Mouse (Mus musculus): ENCODE measurements around the gene Fads6. TPM values are rescaled to one million over a fixed set of nuclear protein-coding genes. Genes with fewer than 3 reads are reported as not detected.

Fads6 gene
- total and polyA plus RNA-seq, 2 experiments from 2014 or later, result 0.34 to 2.9 TPM

DNA sequence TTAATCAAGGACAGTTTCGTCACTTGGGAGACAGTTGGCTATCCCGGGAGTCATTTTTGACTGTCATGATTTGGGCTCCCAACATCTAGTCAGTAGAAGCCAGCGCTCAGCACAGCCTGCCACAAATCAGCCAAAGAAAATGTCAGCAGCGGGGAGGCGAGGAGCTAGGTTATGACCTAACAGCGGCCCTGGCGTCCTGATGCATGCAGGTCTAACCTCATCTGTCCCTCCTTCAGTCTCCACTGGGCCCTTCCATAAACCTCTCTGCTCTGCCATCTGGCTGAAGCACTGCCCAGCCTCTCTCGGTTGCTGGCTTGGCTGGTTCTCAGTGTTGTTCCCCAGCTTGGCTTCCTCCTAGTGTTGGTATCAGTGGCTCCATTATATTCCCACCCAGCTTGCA is 15.2 kb downstream of the Fads6 start:
- 64% methylated on average over 8 of the region's 8 CpGs for WGBS

DNA sequence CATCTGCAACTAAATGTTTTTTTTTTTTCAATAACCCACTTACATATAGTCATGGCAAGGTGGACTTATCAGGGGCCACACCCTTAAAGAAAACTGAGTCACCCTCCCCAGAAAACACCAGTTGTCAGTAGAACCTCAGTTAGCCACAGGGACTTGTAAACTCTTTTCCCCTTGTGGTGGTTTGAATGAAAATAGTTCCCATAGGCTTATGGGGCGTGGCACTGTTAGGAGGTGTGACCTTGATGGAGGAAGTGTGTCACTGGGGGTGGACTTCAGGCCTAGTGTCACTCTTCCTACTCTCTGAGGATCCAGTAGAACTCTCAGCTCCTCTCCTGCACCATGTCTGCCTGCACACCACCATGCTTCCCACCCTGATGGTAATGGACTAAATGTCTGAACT is 17.7 kb downstream of the Fads6 start:
- ATAC-seq (ENCODE audit: insufficient read depth, low read depth) (no peak), DNase-seq (ENCODE audit: low spot score) (no peak)
- Histone ChIP-seq H3K4me3 (ENCODE audit: low read depth, low read length) (no peak overlapping the region), H3K4me1 (ENCODE audit: control insufficient read depth, insufficient read depth) (peaks cover 13% of the 10 kb centered on the region), H3K36me3 (replicated peaks; ENCODE audit: control insufficient read depth, insufficient read depth, low read length) (no peaks in the 10 kb centered on the region), H3K27me3 (ENCODE audit: control insufficient read depth, insufficient read depth, low read length) (no peaks in the 10 kb centered on the region), H3K4me2 (ENCODE audit: low read depth, low read length) (no peak overlapping the region), H3K27ac (ENCODE audit: low read depth) (no peak overlapping the region), H3K9me3 (replicated peaks; ENCODE audit: control insufficient read depth, low read length) (no peaks in the 10 kb centered on the region), H3K9ac (replicated peaks; ENCODE audit: low read depth, low read length) (no peak overlapping the region)
- TF ChIP-seq EP300 (IDR thresholded peaks at IDR 0.05; ENCODE audit: low read depth) (no peak), CTCF (IDR thresholded peaks at IDR 0.05; ENCODE audit: low read depth) (no peak)
- 84% methylated on average over 1 of the region's 1 CpGs for WGBS

More for the DNA sequence above, 15.2 kb downstream of the Fads6 start:
- Histone ChIP-seq H3K4me3 (ENCODE audit: low read depth, low read length) (no peak overlapping the region), H3K9me3 (replicated peaks; ENCODE audit: control insufficient read depth, low read length) (no peaks in the 10 kb centered on the region), H3K27ac (ENCODE audit: low read depth) (peak overlapping the region; percentile 24; the same call in 1 of the 2 replicates), H3K9ac (replicated peaks; ENCODE audit: low read depth, low read length) (no peak overlapping the region), H3K4me1 (ENCODE audit: control insufficient read depth, insufficient read depth) (peaks cover 7% of the 10 kb centered on the region), H3K4me2 (ENCODE audit: low read depth, low read length) (no peak overlapping the region), H3K36me3 (replicated peaks; ENCODE audit: control insufficient read depth, insufficient read depth, low read length) (no peaks in the 10 kb centered on the region), H3K27me3 (ENCODE audit: control insufficient read depth, insufficient read depth, low read length) (no peaks in the 10 kb centered on the region)
- ATAC-seq (ENCODE audit: insufficient read depth, low read depth) (no peak), DNase-seq (ENCODE audit: low spot score) (no peak)
- no peak for TF ChIP-seq CTCF (IDR thresholded peaks at IDR 0.05; ENCODE audit: low read depth)
- no peak for TF ChIP-seq EP300 (IDR thresholded peaks at IDR 0.05; ENCODE audit: low read depth)

DNA sequence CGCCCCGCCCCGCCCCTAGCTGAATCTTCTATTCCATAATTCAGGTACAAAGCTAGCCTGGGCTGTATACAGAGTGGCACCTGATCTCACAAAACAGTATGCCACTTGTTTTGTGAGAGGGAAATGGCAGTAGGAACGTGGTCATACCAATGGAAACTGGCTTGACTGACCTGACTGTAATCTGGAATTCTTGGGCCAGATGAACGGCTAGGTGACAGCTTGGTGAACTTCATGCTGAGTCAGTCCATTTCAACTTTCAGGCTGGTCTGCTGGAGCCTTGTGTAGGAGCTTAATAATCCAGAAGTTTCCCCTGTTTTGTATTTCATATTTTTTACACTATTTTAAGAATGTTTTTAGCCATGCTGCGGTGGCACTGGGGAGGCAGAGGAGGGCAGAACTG is 19.3 kb downstream of the Fads6 start:
- Histone ChIP-seq H3K4me2 (ENCODE audit: low read depth, low read length) (peak overlapping the region; percentile 72; the same call in 1 of the 2 replicates), H3K9ac (replicated peaks; ENCODE audit: low read depth, low read length) (no peak overlapping the region), H3K27ac (ENCODE audit: low read depth) (no peak overlapping the region), H3K36me3 (replicated peaks; ENCODE audit: control insufficient read depth, insufficient read depth, low read length) (no peaks in the 10 kb centered on the region), H3K4me3 (ENCODE audit: low read depth, low read length) (no peak overlapping the region), H3K27me3 (ENCODE audit: control insufficient read depth, insufficient read depth, low read length) (no peaks in the 10 kb centered on the region), H3K9me3 (replicated peaks; ENCODE audit: control insufficient read depth, low read length) (no peaks in the 10 kb centered on the region), H3K4me1 (ENCODE audit: control insufficient read depth, insufficient read depth) (peaks cover 13% of the 10 kb centered on the region)
- DNase-seq (ENCODE audit: low spot score), result no peak
- TF ChIP-seq EP300 (IDR thresholded peaks at IDR 0.05; ENCODE audit: low read depth) (no peak), CTCF (IDR thresholded peaks at IDR 0.05; ENCODE audit: low read depth) (no peak)
- ATAC-seq (ENCODE audit: insufficient read depth, low read depth), result no peak
- WGBS, result 67% methylated on average over 6 of the region's 6 CpGs

DNA sequence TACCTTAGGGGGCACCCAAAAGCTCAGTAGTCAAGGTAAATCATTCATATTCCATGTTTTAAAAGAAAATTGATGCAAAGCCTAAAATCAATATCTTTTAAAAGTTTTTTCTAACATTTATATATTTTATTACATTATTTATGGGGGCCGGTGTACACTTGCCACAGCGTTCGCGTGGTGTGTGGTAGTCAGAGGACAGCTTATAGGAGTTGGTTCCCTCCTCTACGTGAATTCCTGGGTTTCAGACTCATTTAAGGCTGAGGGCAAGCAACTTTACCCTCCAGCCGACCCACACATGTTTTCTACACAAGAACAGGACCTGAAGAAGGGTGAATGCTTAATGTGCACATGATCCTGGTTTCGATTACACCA is 19.9 kb downstream of the Fads6 start:
- H3K36me3 ChIP-seq (replicated peaks; ENCODE audit: control insufficient read depth, insufficient read depth, low read length), result no peaks in the 10 kb centered on the region
- 15% methylated on average over 7 of the region's 7 CpGs for WGBS
- H3K4me1 ChIP-seq (ENCODE audit: control insufficient read depth, insufficient read depth), result peaks cover 13% of the 10 kb centered on the region
- H3K9me3 ChIP-seq (replicated peaks; ENCODE audit: control insufficient read depth, low read length), result no peaks in the 10 kb centered on the region
- H3K4me2 ChIP-seq (ENCODE audit: low read depth, low read length), result peak overlapping the region; percentile 72
- no peaks in the 10 kb centered on the region for H3K27me3 ChIP-seq (ENCODE audit: control insufficient read depth, insufficient read depth, low read length)
- peak overlapping the region; percentile 65 for H3K4me3 ChIP-seq (ENCODE audit: low read depth, low read length)
- ATAC-seq (ENCODE audit: insufficient read depth, low read depth), result no peak
- TF ChIP-seq EP300 (IDR thresholded peaks at IDR 0.05; ENCODE audit: low read depth) (no peak), CTCF (IDR thresholded peaks at IDR 0.05; ENCODE audit: low read depth) (no peak)
- no peak for DNase-seq (ENCODE audit: low spot score)
- peak overlapping the region; percentile 57 for H3K9ac ChIP-seq (replicated peaks; ENCODE audit: low read depth, low read length)
- peak overlapping the region; percentile 89 for H3K27ac ChIP-seq (ENCODE audit: low read depth)

DNA sequence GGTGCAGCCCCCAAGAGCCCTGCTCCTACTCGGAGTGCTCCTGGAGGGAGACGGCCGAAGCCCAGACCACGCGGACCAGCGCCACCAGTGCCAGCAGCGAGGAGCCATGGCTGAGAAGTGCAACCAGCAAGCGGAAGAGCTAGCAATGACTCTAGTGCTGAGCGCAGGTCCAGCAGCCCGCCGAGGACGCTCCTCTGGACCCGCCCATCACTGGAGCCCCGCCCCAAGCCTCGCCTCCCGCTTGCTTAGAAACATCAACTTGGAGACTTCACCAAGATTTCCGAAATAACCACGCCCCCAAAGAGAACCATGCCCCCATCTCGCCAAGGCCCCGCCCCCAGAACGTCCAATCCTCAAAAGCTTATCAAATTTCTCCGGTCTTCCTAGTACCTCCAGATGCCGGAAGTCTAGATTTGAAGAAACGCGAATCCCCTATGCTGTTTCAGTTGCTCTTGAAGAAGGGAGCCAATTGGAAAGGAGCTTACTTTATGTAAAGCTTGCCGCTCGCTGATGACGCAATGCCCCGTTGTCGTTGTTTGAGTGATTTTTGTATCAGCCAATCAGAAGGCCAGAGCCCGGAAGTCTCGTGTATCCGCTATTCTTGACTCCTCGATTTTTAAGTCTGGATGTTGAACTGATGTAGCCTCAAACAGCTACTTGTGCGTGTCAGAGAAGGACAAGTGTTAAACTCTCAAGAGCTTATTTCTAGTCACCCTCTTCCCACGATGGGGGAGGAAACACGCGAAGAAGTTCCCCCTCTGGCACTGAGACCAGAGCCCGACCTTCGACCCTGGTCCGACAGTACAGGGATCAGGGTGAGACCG is 20.5 kb downstream of the Fads6 start, which contains the start of gene Fdxr:
Gene Fdxr, minus strand, starts transcription at position 271 of the 824 bp plus-strand sequence.
- Histone ChIP-seq H3K27ac (ENCODE audit: low read depth) (peak within 1 kb of the TSS; percentile 89), H3K4me3 (ENCODE audit: low read depth, low read length) (peak within 1 kb of the TSS; percentile 65), H3K9ac (replicated peaks; ENCODE audit: low read depth, low read length) (peak within 1 kb of the TSS; percentile 57), H3K27me3 (ENCODE audit: control insufficient read depth, insufficient read depth, low read length) (no peaks in the 10 kb centered on the region), H3K4me2 (ENCODE audit: low read depth, low read length) (peak within 1 kb of the TSS; percentile 84), H3K4me1 (ENCODE audit: control insufficient read depth, insufficient read depth) (peaks cover 13% of the 10 kb centered on the region), H3K9me3 (replicated peaks; ENCODE audit: control insufficient read depth, low read length) (no peaks in the 10 kb centered on the region), H3K36me3 (replicated peaks; ENCODE audit: control insufficient read depth, insufficient read depth, low read length) (no peaks in the 10 kb centered on the region)
- DNase-seq (ENCODE audit: low spot score) (peak; percentile 100), ATAC-seq (ENCODE audit: insufficient read depth, low read depth) (peak; percentile 95)
- TF ChIP-seq EP300 (IDR thresholded peaks at IDR 0.05; ENCODE audit: low read depth) (0 out of 2 replicates have a peak, but pooled peaks have one; percentile 74), CTCF (IDR thresholded peaks at IDR 0.05; ENCODE audit: low read depth) (no peak)
- WGBS, result under 1% methylated on average over 42 of the region's 42 CpGs

Data from heart, postnatal 0 days (tissue).